Mouse (Mus musculus): ENCODE data around the gene Fbxo33. TPM values are rescaled to one million over a fixed set of nuclear protein-coding genes. Genes with fewer than 3 reads are reported as not detected.
A peak's percentile ranks its signal among the peaks of the same experiment; 100 is the strongest.

The Fbxo33 gene
- polyA plus RNA-seq, 1 experiment from 2014 or later: 7.8 TPM

- under 1% methylated on average over 69 of the region's 69 CpGs for WGBS
- 0 out of 2 replicates have a peak, but pooled peaks have one; percentile 0 for ATAC-seq (replicated peaks; ENCODE audit: low FRiP score)
These were observed 744 bp downstream of the Fbxo33 start for GRCm38 (mm10) chr12:59218640-59219321.

GRCm38 (mm10) chr12:59217331-59217730 lies 2.2 kb downstream of the Fbxo33 start:
- H3K9ac ChIP-seq: no peak overlapping the region
- peaks cover 3% of the 10 kb centered on the region; the same call in 1 of the 2 replicates for H3K36me3 ChIP-seq
- H3K27me3 ChIP-seq: no peaks in the 10 kb centered on the region
- no peaks in the 10 kb centered on the region for H3K9me3 ChIP-seq (replicated peaks)
- 76% methylated on average over 3 of the region's 3 CpGs for WGBS
- peak overlapping the region; percentile 82; the same call in 1 of the 2 replicates for H3K4me2 ChIP-seq
- peak overlapping the region; percentile 98; the same call in 1 of the 2 replicates for H3K4me3 ChIP-seq (replicated peaks)
- no peak for ATAC-seq (replicated peaks; ENCODE audit: low FRiP score)
- H3K27ac ChIP-seq: no peak overlapping the region
- H3K4me1 ChIP-seq: peaks cover 21% of the 10 kb centered on the region

More at GRCm38 (mm10) chr12:59218640-59219321, 744 bp downstream of the Fbxo33 start:
- Histone ChIP-seq H3K4me3 (replicated peaks) (peak overlapping the region; percentile 98), H3K27me3 (no peaks in the 10 kb centered on the region), H3K9me3 (replicated peaks) (no peaks in the 10 kb centered on the region), H3K9ac (peak overlapping the region; percentile 77), H3K36me3 (no peaks in the 10 kb centered on the region), H3K27ac (peak overlapping the region; percentile 97), H3K4me2 (peak overlapping the region; percentile 82), H3K4me1 (peaks cover 21% of the 10 kb centered on the region)

GRCm38 (mm10) chr12:59216676-59217266 lies 2.8 kb downstream of the Fbxo33 start:
- H3K36me3 ChIP-seq: peaks cover 8% of the 10 kb centered on the region
- H3K4me2 ChIP-seq: no peak overlapping the region
- no peak overlapping the region for H3K9ac ChIP-seq
- 70% methylated on average over 6 of the region's 6 CpGs for WGBS
- H3K4me1 ChIP-seq: peaks cover 21% of the 10 kb centered on the region
- no peaks in the 10 kb centered on the region for H3K27me3 ChIP-seq
- no peaks in the 10 kb centered on the region for H3K9me3 ChIP-seq (replicated peaks)
- ATAC-seq (replicated peaks; ENCODE audit: low FRiP score): no peak
- no peak overlapping the region for H3K27ac ChIP-seq
- no peak overlapping the region for H3K4me3 ChIP-seq (replicated peaks)

- Histone ChIP-seq H3K4me1 (peaks cover 21% of the 10 kb centered on the region), H3K9me3 (replicated peaks) (no peaks in the 10 kb centered on the region), H3K9ac (no peak overlapping the region), H3K4me3 (replicated peaks) (no peak overlapping the region), H3K27me3 (no peaks in the 10 kb centered on the region), H3K36me3 (peaks cover 14% of the 10 kb centered on the region), H3K27ac (no peak overlapping the region), H3K4me2 (no peak overlapping the region)
- 90% methylated on average over 4 of the region's 4 CpGs for WGBS
- ATAC-seq (replicated peaks; ENCODE audit: low FRiP score): no peak
These were observed 3.3 kb downstream of the Fbxo33 start for GRCm38 (mm10) chr12:59216176-59216575.

DNA sequence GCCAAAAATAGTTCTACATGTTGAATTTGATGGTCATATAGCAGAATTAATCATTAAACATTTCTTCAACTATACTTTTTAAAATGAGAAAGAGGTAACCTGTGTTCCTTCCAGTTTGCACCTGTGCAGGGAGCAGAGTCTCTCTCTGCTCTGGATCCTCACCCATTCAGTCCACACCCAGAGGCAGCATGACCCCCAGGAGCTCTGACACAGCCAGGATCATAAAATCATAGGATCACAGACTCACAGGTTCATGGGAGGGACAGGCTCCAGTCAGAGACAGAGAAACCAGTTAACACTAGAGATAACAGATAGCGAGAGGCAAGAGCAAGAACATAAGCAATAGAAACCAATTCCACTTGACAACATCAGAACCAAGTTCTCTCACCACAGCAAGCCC lies 11.7 kb downstream of the Fbxo33 start:
- Histone ChIP-seq H3K4me3 (replicated peaks) (no peak overlapping the region), H3K9me3 (replicated peaks) (no peaks in the 10 kb centered on the region), H3K36me3 (peaks cover 43% of the 10 kb centered on the region), H3K4me2 (no peak overlapping the region), H3K27me3 (no peaks in the 10 kb centered on the region), H3K9ac (no peak overlapping the region), H3K4me1 (0 out of 2 replicates have a peak, but pooled peaks cover 2% of the 10 kb centered on the region), H3K27ac (no peak overlapping the region)
- no peak for ATAC-seq (replicated peaks; ENCODE audit: low FRiP score)
- WGBS: 95% methylated on average over 1 of the region's 1 CpGs

- Histone ChIP-seq H3K36me3 (peaks cover 42% of the 10 kb centered on the region), H3K4me1 (0 out of 2 replicates have a peak, but pooled peaks cover 2% of the 10 kb centered on the region), H3K27ac (no peak overlapping the region), H3K4me2 (no peak overlapping the region), H3K9me3 (replicated peaks) (no peaks in the 10 kb centered on the region), H3K9ac (no peak overlapping the region), H3K27me3 (no peaks in the 10 kb centered on the region), H3K4me3 (replicated peaks) (no peak overlapping the region)
- ATAC-seq (replicated peaks; ENCODE audit: low FRiP score): no peak
- 81% methylated on average over 3 of the region's 3 CpGs for WGBS
These were observed 12.5 kb downstream of the Fbxo33 start for GRCm38 (mm10) chr12:59207000-59207390.

DNA sequence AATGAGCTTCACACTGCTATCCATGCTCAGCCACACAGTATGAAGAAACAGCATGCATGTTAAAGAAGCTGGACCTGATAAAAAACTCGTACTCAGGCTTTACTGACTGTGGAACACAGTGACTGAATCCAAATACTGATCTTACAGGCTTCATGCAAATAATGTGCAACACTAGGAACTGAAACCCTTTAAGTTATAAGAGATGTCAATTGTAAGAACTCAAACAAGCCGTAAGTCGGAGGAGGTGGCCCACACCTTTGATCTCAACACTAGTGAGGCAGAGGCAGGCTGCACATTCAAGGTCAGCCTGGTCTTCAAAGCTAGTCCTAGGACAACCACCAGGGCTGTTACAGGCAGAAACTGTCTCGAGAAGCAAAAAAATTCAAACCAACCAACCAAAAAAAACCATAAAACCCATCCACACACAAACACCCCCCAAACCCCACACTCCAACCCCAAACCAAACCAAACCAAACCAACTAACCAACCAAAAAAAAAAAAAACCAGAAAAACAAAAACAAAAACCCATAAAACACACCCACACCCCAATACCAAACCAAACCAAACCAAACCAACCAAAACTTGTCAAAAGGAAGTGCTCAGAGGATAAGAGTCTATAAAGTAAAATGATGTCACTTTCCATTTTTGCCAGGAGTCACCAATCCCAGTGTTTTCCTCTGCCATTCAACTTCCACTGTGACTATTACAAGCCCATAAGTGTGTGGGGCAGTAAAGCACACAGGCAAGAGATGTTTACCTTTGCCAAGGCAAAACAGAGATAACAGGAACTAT lies 13.1 kb downstream of the Fbxo33 start:
- Histone ChIP-seq H3K9ac (no peak overlapping the region), H3K9me3 (replicated peaks) (no peaks in the 10 kb centered on the region), H3K27ac (no peak overlapping the region), H3K27me3 (no peaks in the 10 kb centered on the region), H3K4me1 (0 out of 2 replicates have a peak, but pooled peaks cover 2% of the 10 kb centered on the region), H3K4me3 (replicated peaks) (no peak overlapping the region), H3K36me3 (peaks cover 37% of the 10 kb centered on the region), H3K4me2 (no peak overlapping the region)
- WGBS: 88% methylated on average over 4 of the region's 4 CpGs
- no peak for ATAC-seq (replicated peaks; ENCODE audit: low FRiP score)

GRCm38 (mm10) chr12:59205571-59205970 lies 14.0 kb downstream of the Fbxo33 start:
- Histone ChIP-seq H3K4me3 (replicated peaks) (no peak overlapping the region), H3K27ac (no peak overlapping the region), H3K9ac (no peak overlapping the region), H3K27me3 (no peaks in the 10 kb centered on the region), H3K4me2 (no peak overlapping the region), H3K4me1 (0 out of 2 replicates have a peak, but pooled peaks cover 2% of the 10 kb centered on the region), H3K36me3 (peaks cover 37% of the 10 kb centered on the region), H3K9me3 (replicated peaks) (no peaks in the 10 kb centered on the region)
- ATAC-seq (replicated peaks; ENCODE audit: low FRiP score): no peak
- 96% methylated on average over 6 of the region's 6 CpGs for WGBS

GRCm38 (mm10) chr12:59199361-59199760 lies 20.2 kb downstream of the Fbxo33 start:
- Histone ChIP-seq H3K4me2 (no peak overlapping the region), H3K36me3 (peaks cover 55% of the 10 kb centered on the region), H3K4me1 (no peaks in the 10 kb centered on the region), H3K9ac (no peak overlapping the region), H3K9me3 (replicated peaks) (no peaks in the 10 kb centered on the region), H3K27ac (no peak overlapping the region), H3K4me3 (replicated peaks) (no peak overlapping the region), H3K27me3 (no peaks in the 10 kb centered on the region)
- 87% methylated on average over 2 of the region's 2 CpGs for WGBS
- ATAC-seq (replicated peaks; ENCODE audit: low FRiP score): no peak

- no peak overlapping the region for H3K4me2 ChIP-seq
- H3K9ac ChIP-seq: no peak overlapping the region
- no peak overlapping the region for H3K27ac ChIP-seq
- H3K4me1 ChIP-seq: no peaks in the 10 kb centered on the region
- no peaks in the 10 kb centered on the region for H3K27me3 ChIP-seq
- H3K36me3 ChIP-seq: peaks cover 49% of the 10 kb centered on the region
- no peak for ATAC-seq (replicated peaks; ENCODE audit: low FRiP score)
- H3K4me3 ChIP-seq (replicated peaks): no peak overlapping the region
- no peaks in the 10 kb centered on the region for H3K9me3 ChIP-seq (replicated peaks)
- 82% methylated on average over 4 of the region's 4 CpGs for WGBS
These were observed 20.8 kb downstream of the Fbxo33 start for GRCm38 (mm10) chr12:59198750-59199149.

DNA sequence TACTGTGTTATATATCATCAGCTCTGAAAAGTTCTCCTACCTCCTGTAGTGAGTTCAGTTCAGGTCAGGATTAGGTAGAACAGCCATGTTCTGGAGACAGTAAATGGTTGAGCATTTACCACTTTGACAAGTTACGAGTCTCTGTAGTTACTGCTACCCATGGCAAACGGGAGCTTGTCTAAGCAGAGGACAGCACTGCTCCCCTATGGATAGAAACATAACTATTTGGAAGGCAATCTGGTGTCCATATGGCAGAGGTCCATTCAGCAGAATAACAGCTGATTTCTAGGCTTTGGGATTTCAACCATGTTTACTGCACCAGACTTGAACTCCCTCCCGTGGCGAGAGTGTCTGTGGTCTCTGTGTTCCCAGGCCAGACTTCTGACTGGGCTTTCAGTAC lies 23.6 kb downstream of the Fbxo33 start:
- Histone ChIP-seq H3K36me3 (peaks cover 46% of the 10 kb centered on the region), H3K27ac (no peak overlapping the region), H3K4me1 (no peaks in the 10 kb centered on the region), H3K27me3 (no peaks in the 10 kb centered on the region), H3K9ac (no peak overlapping the region), H3K4me3 (replicated peaks) (no peak overlapping the region), H3K9me3 (replicated peaks) (no peaks in the 10 kb centered on the region), H3K4me2 (no peak overlapping the region)
- no peak for ATAC-seq (replicated peaks; ENCODE audit: low FRiP score)
- WGBS: 87% methylated on average over 4 of the region's 4 CpGs

GRCm38 (mm10) chr12:59195065-59195464 lies 24.5 kb downstream of the Fbxo33 start:
- Histone ChIP-seq H3K27me3 (no peaks in the 10 kb centered on the region), H3K9ac (no peak overlapping the region), H3K36me3 (peaks cover 51% of the 10 kb centered on the region), H3K9me3 (replicated peaks) (no peaks in the 10 kb centered on the region), H3K4me3 (replicated peaks) (no peak overlapping the region), H3K27ac (no peak overlapping the region), H3K4me2 (no peak overlapping the region), H3K4me1 (no peaks in the 10 kb centered on the region)
- no peak for ATAC-seq (replicated peaks; ENCODE audit: low FRiP score)
- 83% methylated on average over 4 of the region's 4 CpGs for WGBS

All from kidney, embryonic 15.5 days (tissue).